Mouse (Mus musculus) T-helper 17 cell (primary cell): ENCODE measurements around the gene Ppt1.
"Not testable (repeated sequence)": the region's sequence is repeated elsewhere in the genome, so short reads cannot be mapped to it uniquely, and the experiment has no call there.

ENCODE experiments used
- in situ Hi-C, 2 experiments: fragments of 300-600 bp; cut with MboI, MseI; formaldehyde crosslinking; loops; 1 replicate in 1 of 2; 2 replicates in 1 of 2; pipeline ENCODE4 v1.15.1; 2025; ENCODE audit warnings: high pct_unique_total_duplicates in 2 of 2

The Ppt1 gene

DNA sequence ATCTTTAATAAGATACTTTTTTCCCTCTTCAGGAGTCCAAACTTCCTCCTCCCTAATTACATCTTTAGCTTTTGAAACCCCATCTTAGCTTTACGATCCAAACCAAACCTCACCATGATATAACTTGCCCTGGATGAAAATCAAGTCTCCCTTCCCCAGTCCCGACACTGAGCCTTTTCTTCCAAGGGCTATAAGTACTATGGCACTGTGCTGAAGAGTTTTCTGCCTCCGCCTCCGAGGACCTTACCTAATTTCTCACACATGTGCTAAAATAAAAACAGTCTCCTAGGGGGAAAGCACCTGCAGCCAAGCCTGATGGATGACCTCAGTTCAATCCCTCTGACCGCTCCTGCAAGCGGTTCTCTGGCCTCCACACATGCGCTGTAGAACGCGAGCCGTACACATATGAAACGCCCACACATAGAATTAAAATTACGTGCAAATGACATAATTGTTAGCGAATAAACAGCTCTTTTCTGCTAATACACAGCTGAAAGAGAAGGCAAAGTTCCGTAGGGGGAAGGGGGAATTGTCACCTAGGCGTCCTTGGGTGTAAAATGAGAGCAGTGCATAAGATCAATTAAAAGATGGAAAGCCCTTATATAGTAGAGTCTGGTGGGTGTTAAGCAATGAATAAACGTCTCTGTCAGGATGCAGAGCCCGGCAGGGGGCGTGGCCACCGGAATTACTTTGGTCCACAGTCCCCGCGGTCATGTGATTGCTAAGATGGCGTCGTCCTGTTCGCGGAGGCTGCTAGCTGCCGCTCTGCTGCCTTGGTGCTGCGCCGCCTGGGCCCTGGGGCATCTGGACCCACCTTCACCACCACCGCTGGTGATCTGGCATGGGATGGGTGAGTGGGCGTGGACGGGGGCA is at the start of gene Ppt1:
Gene Ppt1 (plus strand): TSS at position 713 of the 873 bp plus-strand sequence.
- in situ Hi-C loops: loop anchor here in 1 of 2 experiments (25.0 kb wide), 1 partner anchor 1852 kb away; the partner anchor contains the start of gene Utp11

DNA sequence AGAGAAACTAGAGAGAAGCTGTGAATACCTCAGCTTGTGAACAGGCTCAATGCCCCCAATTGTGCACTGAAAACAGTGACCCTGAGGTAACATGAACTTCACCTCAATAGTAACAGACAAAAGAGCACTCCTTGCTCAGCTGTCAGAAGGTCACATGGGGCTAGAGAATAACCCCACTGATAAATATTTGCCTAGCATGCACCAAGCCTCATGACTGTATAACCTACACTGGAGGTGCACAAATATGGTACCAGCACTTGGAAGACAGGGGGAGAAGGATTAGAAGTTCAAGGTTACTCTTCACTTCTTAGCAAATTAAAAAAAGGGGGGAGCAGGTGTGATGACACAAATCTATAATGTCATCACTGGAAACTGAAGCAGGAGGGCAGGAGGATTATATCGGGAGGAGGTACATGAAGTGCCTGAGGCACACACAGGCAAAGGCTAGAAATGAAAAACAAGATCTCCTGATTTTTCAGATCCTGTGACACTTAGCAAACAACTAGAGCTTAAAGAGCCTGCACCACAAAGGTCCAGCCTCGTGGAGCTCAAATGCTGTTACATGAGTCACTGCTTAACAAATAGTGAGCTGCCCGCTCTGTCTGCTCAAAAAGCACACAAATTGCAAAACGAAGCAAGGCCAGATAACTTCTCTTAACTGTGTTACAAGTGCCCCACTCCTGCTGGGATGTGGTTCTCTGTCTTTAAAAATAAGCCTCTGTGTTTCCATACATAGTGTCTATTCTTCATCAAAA is 46.5 kb upstream of the Ppt1 start:
- in situ Hi-C loops: loop anchor here in 1 of 2 experiments (10.0 kb wide), 1 partner anchor 1555 kb away; no protein-coding TSS in a partner anchor

DNA sequence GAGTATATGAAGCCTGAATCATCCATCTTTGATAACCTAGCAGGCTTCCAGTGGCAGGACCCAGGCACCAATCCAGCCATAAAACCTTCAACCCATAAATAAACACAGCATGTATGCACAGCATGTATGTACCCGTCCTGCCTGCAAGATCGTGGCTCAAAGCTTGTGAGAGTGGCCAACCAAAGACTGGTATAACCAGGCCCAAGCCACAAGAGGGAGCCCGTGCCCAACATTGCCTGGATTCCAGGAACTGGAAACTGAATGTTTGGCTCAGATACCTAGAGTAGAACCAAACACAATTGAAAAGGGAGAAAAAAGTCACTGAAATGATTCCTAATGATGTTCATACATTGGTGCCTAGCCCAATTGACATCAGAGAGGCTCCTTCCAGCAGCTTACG is 27.9 kb upstream of the Ppt1 start:
- in situ Hi-C loops: loop anchor here (5.0 kb wide), 1 partner anchor 49 kb away; no protein-coding TSS in a partner anchor

DNA sequence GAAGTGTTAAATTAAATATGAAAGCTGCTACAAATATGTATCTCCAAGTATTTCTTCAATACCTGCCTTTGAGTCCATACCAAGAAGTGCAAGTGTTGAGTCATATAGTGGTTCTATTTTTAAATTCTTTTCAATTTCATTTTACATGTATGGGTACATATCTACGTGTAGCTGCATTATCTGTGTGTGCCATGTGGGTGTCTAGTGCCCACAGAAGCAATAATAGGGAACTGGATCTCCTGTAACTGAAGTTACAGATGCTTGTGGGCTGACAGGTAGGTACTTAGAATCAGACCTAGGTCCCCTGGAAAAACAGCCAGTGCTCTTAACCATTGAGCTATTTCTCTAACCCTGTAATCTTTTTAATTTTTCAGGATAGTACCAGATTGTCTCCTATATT is 24.9 kb upstream of the Ppt1 start:
- in situ Hi-C loops: loop anchor here (5.0 to 10.0 kb wide), 2 partner anchors 271 to 274 kb away; no protein-coding TSS in a partner anchor

DNA sequence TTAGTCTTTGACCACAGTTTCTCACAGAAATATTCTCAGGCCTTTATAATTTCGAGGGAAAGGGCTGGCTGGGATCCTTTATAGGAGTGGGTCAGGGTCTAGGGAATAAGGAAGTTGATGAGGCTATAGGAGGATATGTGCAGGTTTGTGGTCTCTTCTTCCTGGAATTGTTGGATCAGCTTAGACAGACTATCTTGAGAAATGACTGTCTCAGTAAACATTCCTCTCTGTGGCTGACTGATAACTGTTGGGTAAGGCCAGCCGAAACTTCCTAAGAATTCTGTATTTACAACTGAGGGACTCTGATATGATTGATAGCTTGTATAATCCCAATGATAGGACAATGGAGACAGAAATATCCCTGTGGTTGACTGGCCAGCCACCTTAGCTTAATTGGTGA is 24.2 kb upstream of the Ppt1 start:
- in situ Hi-C loops: loop anchor here (5.0 to 10.0 kb wide), 2 partner anchors 270 to 273 kb away; no protein-coding TSS in a partner anchor

DNA sequence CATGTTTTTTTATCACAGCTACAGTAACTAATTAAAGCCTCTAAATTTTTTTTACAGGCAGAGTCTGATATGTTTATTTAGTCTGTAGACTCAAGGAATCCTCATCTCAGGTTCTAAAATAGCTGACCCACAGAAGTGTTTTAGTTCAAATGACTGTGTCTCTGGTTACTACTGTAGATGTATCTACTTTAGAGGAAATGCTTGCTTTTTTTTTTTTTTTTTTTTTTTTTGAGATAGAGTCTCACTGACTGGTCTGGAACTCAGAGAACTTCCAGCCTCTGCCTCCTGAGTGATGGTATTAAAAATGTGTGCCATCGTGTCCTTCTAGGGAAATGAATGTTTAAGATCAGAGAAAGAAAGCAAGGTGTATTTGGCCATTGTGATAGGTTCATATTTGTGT is 19.8 kb upstream of the Ppt1 start:
- in situ Hi-C loops: loop anchor here in 1 of 2 experiments (10.0 kb wide), 1 partner anchor 269 kb away; no protein-coding TSS in a partner anchor

DNA sequence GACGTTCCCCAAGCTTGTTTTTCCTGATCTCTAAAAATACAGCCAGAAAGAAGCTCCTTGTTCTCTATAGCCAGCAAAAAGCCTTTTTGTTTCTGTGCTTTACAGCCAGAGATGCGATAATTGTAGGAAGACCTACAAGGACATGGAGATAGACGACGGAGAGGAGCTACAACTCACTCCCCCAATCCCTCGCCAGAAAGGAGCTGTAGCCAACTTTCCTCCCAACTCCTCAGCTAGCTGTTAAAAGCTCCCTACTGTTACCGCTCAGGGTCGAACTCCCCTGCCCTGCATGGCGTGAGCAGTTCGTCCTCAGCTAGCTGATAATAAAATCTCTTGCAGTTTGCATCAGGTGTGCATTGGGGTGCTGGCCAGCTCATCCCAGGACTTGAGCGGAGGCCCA is 15.1 kb upstream of the Ppt1 start:
- in situ Hi-C loops: not testable (repeated sequence)

DNA sequence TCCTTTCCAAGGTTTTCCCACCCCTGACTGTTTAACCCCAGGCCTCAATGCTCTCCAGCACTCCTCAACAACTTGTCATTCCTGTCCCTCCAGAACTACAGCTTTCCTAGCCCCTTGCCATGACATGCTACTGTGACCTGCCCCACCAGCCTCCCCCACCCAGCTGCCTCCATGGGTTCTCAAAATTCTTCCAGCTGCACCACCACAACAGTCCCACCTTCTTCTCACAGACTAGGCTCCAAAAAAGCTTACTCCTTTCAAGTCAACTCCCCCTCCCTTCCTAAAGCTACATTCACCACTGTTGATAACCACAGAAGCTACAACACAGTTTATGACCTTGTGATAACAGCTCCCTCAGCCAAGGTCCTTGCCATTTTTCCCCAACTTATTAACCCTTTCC is 8.4 kb upstream of the Ppt1 start:
- in situ Hi-C loops: loop anchor here in 1 of 2 experiments (25.0 kb wide), 1 partner anchor 1860 kb away; the partner anchor contains the start of gene Utp11

DNA sequence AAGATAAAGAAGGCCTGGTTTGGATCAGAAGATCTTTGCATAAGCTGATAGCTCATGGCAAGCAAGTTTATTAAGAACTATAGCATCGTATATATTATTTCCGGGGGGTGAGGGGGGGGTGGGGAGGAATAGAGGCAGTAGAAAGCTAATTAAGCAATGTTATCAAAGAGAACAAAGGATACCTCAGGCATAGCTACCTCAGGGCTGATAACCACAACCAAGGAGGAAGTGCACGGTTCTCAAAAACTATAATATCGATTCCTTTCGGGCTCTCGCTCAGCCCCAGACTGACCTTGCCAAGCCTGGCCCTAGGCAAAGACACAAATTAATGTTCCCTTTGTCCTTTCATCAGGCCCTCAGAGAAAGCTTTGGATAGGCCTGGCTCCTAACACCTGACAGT is 6.7 kb upstream of the Ppt1 start:
- in situ Hi-C loops: loop anchor here in 1 of 2 experiments (25.0 kb wide), 1 partner anchor 1858 kb away; the partner anchor contains the start of gene Utp11

DNA sequence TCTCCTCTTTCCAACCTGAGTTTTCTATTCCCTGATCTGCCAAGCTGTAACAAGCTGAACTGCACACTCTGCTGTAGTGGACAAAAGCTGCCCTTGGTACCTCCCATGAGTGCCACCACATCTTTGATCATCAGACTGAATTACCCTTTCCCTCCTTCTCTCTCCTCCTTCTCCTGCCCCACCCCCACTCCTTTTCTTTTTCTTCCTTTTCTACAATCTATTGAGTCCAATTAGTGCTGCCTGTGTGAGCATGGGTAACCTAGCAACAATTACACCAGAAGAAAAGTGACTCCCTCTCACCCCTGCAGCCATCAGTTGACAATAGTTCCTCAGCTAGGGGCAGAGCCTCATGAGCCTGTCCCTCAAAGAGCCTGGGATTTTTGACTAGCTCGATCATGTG is 4.2 kb upstream of the Ppt1 start:
- in situ Hi-C loops: loop anchor here in 1 of 2 experiments (25.0 kb wide), 1 partner anchor 1855 kb away; the partner anchor contains the start of gene Utp11

DNA sequence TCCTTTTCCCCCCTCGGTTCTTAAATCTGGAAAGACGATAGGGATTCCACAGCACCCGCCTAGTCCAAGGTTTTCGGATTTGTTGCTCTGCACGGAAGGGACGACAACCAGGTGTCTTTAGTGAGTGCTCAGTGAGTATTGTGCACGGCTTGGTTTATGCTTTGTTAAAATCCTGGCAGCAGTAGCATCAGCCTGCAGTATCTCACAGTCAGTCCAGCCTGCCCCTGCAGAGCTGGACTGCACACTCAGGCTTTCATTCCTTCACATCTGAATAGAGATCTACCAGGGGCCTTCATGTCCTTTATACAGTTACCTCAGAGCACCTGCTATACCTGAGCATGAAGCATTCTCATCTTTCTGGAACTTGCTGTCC is 347 bp downstream of the Ppt1 start:
- in situ Hi-C loops: loop anchor here in 1 of 2 experiments (25.0 kb wide), 1 partner anchor 1851 kb away; the partner anchor contains the start of gene Utp11

DNA sequence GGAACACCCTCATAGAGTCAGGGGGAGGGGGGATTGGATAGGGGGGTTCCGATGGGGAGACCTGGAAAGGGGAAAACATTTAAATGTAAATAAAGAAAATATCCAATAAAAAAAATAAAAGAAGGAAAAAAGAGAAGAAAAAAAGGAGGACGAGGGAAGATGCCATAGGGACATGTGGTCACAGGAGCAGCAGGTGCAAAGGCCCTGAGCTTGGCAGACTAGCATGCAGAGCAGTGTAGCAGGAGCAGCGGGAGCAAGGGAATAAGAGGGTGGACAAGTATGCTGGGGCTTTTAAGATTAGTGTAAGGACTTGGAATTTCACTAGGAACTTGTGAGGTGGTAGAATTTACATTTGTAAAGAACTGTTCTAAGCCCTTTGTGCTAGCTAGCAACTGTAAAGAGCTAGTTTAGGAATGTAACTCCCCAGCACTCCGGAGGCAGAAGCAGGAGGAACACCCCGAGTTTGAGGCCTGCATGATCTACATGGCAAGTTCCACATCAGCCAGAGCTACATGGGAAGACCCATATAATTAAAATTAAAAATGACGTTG is 1.2 kb downstream of the Ppt1 start:
- in situ Hi-C loops: loop anchor here in 1 of 2 experiments (25.0 kb wide), 1 partner anchor 1850 kb away; the partner anchor contains the start of gene Utp11

DNA sequence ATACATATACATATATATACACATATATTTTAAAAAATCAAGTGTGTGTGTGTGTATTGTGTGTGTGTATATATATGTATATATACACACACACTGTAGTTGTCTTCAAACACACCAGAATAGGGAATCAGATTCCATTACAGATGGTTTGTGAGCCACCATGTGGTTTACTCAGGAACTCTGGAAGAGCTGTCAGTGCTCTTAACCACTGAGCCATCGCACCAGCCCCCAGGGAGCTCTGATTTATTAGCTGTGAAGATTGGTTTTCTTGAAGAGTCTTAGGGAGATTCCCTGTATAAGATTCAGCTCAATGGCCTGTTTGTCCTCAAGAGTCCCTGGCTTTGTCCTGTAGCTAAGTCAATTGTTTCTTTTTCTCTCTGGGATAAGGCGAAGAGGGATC is 2.0 kb downstream of the Ppt1 start:
- in situ Hi-C loops: loop anchor here in 1 of 2 experiments (25.0 kb wide), 1 partner anchor 1849 kb away; the partner anchor contains the start of gene Utp11

DNA sequence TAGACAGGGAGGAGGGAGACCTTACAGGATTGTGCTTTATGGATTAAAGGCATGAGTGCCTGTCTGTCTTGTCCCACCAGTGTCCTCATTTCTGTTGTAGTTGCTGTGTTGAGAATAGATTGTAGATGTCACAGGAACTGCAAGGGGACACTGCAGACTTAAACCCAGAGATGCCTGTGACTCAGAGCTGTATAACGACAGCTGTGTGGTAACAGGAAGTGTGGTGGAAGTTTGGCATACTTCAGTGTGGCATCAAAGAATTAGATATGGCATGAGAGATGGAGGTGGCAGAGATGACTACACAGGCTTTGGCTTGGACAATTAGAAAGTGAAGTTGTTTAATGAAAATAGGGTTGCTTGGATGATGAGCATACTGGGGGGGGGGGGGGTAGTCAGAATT is 2.4 kb downstream of the Ppt1 start:
- in situ Hi-C loops: loop anchor here in 1 of 2 experiments (25.0 kb wide), 1 partner anchor 1849 kb away; the partner anchor contains the start of gene Utp11

DNA sequence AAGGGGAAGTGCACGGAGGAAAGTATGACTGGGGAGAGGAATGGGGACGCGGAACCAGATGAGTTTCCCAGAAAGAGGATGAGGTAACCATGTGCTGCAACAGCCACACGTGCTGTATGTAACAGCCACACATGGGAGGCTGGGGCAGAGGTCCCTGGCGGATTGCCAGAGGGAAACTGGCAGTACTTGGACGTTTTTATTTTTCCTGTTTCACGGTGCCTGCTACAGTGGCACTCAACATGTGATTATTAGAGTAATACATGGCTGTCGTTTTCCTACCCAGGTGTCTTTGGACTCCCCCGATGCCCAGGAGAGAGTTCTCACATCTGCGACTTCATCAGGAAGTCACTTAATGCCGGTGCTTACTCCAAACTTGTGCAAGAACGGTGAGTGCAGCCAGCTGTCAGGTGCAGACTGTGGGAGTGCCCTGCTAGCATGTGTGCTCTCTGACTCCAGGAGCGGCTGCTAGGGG is 12.1 kb downstream of the Ppt1 start:
- in situ Hi-C loops: loop anchor here in 1 of 2 experiments (25.0 kb wide), 1 partner anchor 1839 kb away; the partner anchor contains the start of gene Utp11

DNA sequence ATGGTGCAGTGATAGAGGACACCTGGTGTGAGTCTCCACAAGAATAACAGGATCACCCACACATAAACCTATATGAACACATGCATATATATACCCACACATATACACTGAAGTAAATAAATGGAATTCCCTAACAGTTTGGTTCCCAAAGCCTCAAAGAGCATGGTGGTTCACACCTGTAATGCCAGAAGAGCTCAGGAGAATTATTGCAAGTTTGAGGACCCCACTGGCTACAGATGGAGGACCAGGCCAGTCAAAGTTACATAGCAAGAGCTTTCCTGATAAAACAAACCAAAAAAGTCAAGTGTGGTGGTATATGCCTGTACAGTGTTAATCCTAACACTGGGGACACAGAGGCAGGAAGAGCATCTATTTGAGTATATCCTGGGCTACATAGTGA is 15.5 kb downstream of the Ppt1 start:
- in situ Hi-C loops: loop anchor here in 1 of 2 experiments (25.0 kb wide), 1 partner anchor 1061 kb away; the partner anchor contains the start of genes 4930535I16Rik, Mycbp and Rragc

DNA sequence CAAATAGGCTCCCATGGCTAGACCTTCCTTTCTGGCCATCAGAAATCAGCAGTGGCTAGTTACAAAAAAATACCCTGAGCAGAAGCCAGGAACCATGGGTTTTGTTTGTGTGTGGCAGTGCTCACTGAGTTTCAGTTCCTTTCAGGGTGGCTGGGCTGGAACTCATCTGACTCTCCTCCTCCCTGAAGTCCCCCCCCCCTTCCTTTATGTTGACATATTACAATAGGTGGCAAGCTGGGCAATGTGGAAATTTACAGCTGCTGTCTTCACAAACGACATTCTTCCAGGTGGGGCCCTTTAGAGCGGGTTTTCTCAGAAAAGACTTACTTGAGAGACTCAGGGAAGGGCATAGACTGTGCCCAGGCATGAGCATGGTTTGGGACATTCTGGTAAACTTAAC is 17.6 kb downstream of the Ppt1 start:
- in situ Hi-C loops: loop anchor here in 1 of 2 experiments (25.0 kb wide), 1 partner anchor 1059 kb away; the partner anchor contains the start of genes 4930535I16Rik, Mycbp and Rragc

DNA sequence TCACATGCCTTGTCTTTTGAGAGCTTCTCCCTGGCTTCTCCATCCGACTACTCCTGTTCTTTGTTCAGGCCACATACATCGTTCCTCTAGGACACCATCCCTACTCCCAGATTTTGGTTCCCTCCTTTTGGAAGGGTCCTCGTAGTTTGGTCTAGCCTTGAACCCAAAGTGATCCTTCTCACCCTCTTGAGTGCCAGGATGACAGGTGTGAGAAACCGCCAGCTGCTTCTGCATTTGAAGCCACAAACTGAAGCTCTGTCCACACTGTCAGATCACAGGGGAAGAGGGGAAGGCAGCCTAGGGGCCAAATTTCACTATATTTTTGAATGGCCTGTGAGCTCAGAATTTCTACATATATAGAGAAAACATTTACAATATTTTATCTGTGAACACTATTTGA is 18.7 kb downstream of the Ppt1 start:
- in situ Hi-C loops: loop anchor here (5.0 to 25.0 kb wide), 2 partner anchors 47 to 1058 kb away; partner anchors contain the start of genes 4930535I16Rik (in 1 of the 2), Mycbp (in 1 of the 2) and Rragc (in 1 of the 2)

DNA sequence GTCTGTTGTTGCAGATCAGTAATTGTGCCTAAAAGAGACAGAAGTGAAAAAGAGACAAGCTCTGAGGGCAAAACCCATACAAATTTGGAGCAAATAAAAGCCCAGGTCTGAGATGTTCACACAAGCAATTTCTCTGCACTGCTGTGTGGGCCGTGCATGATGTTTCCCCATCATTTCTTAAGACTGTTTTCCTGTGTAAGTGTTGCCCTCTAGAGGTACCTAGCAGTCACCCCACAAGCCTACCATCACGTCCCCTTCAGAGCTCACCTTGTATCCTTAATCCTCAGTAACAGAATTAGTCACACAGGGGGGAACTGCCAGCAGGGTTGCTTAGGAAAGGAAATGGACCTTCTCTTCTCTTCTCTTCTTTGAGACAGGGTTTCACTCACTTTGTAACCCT is 21.9 kb downstream of the Ppt1 start:
- in situ Hi-C loops: loop anchor here (5.0 to 25.0 kb wide), 2 partner anchors 51 to 1054 kb away; partner anchors contain the start of genes 4930535I16Rik (in 1 of the 2), Mycbp (in 1 of the 2) and Rragc (in 1 of the 2)

DNA sequence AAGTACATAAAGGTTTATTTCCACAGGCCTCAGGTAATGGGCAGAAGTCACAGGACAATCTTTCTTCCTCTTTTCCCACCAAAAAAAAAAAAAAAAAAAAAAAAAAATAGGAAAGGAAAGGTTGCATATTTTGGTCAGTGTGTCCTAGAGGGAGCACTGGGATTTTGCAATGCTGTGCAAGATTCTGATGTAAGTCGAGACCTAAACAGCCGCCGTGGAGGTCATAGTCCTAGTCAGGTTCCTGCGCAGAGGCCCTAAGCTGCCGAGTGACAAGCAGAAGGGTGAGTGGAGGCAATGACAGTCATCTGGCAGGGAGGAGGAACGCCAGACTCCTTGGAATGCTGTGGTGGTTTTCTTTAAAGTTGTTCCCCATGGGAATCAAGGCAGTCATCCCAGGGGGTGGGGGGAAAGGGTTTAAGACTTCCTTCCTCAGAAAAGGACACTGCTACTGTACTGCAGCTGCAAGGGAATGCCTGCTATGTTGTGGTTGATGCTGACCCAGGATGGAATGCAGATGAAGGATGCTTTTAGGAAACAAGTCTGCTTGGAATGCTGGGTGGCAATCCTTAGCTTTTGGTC is 23.1 kb downstream of the Ppt1 start:
- in situ Hi-C loops: loop anchor here (5.0 to 25.0 kb wide), 2 partner anchors 52 to 1053 kb away; partner anchors contain the start of genes 4930535I16Rik (in 1 of the 2), Mycbp (in 1 of the 2) and Rragc (in 1 of the 2)
